Mouse (Mus musculus) stomach, postnatal 0 days (tissue): ENCODE data around the gene Tescl.

Source experiments
- CTCF ChIP-seq: IDR thresholded peaks from 2 replicates; pipeline ENCODE4 v1.5.1; 2016; ENCODE audit warnings: antibody characterized with exemption, low read depth, mild to moderate bottlenecking, moderate library complexity
- EP300 ChIP-seq: optimal IDR thresholded peaks from 2 replicates; pipeline ENCODE3; 2016; ENCODE audit warnings: antibody characterized with exemption

DNA sequence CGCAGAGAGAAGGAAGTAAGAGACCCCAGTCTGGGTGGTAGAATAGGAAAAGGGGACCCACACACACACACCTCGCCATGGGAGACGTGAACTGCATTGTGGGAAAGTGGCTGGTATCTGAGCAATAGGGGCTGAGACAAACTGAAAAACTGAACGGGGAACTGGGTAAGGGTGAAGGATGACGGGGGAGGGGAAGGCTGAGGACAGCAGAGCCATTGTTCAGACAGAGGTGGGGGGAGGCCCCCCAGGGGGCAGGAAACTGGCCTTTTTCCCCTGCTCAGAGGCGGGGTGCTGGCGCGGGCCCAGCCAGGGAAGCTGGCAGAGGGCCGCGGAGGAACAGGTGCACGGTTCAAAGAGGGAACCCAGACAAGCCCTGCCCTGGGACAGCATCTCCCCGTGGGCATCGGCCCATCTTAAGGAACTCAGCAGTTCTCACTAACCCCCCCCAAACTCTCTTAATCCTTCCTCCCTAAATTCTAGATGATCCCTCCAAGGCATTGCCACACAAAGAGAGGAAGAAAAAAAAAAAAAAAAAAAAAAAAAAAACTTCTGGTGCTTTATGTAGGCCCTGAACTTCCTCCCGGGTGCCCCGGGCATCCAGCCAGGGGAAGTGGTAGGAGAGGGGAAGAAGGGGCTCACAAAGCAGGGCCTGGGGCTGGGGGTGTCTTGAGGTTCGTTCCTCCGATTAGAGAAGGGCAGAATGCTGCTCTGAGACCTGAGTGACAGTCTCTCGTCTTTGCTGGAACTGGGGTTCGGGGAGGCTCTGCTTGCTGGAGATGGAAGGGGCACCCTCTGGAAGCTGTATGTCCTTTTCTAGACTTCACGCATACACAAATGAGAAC lies 40.0 kb upstream of the Tescl start:
- TF ChIP-seq CTCF (no peak), EP300 (no peak)
